Mouse (Mus musculus): Measurements from ENCODE around the gene Grhl3.

Grhl3 gene

DNA sequence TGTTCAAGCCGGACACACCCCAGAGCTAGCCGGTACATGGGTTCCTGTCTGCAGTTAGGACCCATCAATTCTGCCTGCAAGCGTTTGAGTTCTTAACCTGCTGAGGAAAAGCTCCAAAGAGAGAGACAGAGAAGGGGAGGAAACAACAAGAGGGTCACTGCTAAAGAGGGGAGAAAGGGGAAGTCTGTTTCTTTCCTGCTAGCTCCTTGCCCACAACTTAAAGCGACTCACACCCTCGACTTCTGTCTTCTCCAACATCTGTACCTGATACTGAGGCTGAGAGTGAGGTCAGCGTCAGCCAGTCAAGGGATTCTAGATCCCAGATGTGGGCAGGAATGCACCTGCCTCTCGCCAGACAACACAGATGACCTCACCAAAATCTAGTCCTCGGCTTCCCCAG, 1.2 kb downstream of the Grhl3 start:
- DNase-seq, result no peak

- no peak for DNase-seq
Measured at GRCm38 (mm10) chr4:135571037-135571550, 2.3 kb downstream of the Grhl3 start.

- DNase-seq, result no peak
Measured at GRCm38 (mm10) chr4:135570152-135571036, 3.0 kb downstream of the Grhl3 start.

- DNase-seq, result no peak
Measured at GRCm38 (mm10) chr4:135569201-135569600, 4.2 kb downstream of the Grhl3 start.

DNA sequence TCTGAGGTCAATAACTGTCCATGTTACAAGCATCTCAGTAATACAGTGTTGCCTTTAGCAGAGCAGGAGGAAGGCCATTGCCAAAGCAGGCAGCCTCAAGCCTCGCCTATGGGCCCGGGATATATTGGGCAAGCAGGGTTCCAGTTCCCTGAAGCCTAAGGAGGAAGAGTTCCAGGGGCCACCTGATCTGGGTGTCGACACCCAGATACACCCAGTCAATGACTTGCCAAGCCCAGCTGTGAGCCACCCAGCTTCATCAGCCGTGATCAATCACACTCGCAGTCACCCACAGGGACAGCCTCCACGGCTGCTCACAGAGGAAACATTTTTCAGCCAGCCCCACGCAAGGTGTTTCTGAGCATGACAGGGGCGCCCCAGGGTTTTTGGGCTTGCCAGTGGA, 5.9 kb downstream of the Grhl3 start:
- no peak for DNase-seq

DNA sequence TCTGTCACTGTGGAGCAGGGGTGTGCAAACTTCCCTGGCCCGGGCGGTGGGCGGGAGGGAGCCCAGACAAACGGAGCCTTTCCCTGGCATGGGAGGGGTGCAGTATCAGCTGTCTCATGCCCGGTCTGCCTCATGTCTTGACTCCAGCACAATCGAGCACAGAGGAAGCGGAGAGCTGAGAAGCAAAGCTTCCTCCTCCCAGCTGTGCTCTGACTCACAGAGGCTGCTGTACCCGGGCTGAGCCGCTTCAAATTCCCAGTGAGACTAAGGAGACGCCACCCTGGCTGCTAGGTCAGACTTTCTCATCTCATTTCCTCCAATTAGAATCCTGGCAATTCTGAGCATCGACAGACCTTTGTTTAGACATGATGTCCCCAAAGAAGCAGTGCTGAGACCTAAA, 6.4 kb downstream of the Grhl3 start:
- DNase-seq, result no peak

GRCm38 (mm10) chr4:135565400-135565799, 8.0 kb downstream of the Grhl3 start:
- DNase-seq, result no peak

DNA sequence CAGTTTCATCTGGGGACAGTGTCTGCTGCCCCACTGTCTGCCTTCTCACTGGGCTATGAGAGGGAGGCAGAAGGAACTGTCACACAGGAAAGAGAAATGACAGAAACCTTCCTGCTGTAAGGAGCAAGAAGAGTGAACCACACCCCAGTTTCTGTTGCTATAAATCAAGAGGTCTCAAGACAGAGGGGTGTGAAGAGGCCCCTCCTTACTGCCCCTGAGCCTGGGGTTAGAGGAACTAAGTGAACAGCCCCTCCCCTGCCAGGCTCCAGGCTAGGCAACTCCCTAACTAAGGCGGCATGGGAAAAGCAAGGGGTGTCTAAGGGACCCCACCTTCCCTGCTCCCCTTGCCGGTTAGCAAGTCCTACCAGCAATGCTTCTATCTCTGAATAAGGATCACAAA, 9.6 kb downstream of the Grhl3 start:
- no peak for DNase-seq

GRCm38 (mm10) chr4:135549323-135549722, 24.1 kb downstream of the Grhl3 start:
- DNase-seq, result no peak

DNA sequence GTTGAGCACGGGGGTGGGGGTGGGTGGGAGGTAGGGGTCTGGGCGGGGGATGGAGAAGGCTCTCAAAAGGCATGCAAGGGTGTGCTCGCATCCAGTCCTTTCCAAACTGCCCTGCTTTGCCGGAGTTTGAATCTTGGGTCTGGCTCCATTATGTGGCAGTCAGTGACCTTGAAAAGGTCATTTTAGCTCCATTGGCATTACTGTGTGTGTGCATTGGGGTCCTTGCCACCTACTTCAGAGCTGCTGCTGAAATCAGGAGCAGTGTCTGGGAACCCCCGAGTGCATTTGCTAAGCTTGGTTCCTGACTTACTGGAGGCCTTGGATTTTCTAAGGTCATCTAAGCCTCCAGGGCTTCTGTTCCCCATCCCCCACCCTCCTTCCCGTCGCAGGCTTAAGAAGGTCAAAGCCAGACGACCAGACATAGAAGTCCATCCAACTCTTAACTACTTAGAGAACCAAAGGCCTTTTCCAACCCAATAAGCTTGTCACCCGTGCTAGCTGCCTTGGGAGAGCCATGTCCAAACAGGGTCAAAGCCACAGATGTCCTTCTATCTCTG, 24.8 kb downstream of the Grhl3 start:
- no peak for DNase-seq

- DNase-seq, result no peak
Measured at GRCm38 (mm10) chr4:135548108-135548507, 25.3 kb downstream of the Grhl3 start.

- no peak for DNase-seq
Measured at GRCm38 (mm10) chr4:135547551-135547950, 25.9 kb downstream of the Grhl3 start.

GRCm38 (mm10) chr4:135546793-135547192, 26.6 kb downstream of the Grhl3 start:
- DNase-seq, result no peak

- no peak for DNase-seq
Measured at GRCm38 (mm10) chr4:135546008-135546407, 27.4 kb downstream of the Grhl3 start.

GRCm38 (mm10) chr4:135545080-135545511, 28.3 kb downstream of the Grhl3 start:
- DNase-seq, result no peak

GRCm38 (mm10) chr4:135544284-135544683, 29.1 kb downstream of the Grhl3 start:
- no peak for DNase-seq

DNA sequence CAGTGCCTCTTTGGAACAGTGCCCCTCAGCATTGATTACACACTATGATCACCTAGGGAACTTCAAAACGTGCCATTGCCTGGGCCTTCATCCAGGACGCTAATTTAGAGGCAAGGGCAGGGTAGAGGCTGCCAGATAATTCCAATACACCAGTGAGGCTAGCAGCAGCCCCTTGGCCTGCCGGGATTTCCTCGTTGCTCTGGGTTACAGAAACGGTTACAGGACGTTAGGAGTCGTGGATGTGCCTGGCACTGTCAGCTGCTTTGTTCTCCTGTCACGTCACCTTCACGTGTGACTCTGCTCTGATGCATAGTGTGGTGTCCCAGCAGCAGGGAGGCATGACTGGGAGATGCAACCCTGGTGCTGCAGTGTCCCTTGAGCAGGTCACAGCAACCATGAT, 33.4 kb downstream of the Grhl3 start:
- no peak for DNase-seq

- no peak for DNase-seq
Measured at GRCm38 (mm10) chr4:135539056-135539455, 34.4 kb downstream of the Grhl3 start.

- no peak for DNase-seq
Measured at GRCm38 (mm10) chr4:135535021-135535420, 38.4 kb downstream of the Grhl3 start.

- no peak for DNase-seq
Measured at GRCm38 (mm10) chr4:135533001-135533400, 40.4 kb downstream of the Grhl3 start.

DNA sequence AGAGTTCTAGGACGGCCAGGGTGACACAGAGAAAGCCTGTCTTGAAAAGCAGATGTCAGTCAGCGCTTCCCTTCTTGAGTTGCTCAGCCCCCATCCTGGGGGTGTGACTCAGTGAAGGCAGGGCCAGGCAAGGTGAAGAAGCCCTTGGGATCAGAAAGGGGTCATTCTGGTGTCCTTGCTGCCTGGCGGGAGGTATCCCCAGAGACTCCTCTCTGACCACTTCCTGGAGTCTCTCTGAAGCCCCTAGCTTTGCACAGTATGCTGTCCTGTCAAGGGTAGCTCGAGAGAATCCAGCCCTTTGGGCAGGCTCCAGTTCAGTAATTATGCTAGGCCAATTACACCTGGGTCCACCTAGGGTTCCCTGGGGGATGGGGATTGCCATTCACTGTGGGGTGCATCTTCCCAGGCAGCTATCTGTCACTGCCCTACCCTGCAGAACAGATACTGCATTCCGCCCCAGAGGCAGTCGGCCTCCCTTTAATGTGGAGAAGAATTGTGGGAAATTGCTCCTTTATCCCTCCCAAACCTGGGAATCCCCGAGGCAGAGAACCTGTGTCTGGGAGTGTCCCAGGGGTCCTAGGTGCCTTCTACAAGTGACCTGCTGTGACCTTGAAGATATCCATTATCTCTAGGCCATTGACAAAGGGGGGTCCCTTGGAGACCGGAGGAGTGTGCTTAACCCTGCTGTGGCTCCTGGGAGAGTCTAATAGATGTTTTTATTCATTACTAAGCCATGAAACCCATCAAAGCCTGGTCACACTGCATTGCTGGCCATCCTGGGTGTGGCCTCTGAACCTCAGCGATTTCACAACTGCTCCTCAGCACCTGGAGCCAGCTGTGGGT, 41.4 kb downstream of the Grhl3 start:
- no peak for DNase-seq

DNA sequence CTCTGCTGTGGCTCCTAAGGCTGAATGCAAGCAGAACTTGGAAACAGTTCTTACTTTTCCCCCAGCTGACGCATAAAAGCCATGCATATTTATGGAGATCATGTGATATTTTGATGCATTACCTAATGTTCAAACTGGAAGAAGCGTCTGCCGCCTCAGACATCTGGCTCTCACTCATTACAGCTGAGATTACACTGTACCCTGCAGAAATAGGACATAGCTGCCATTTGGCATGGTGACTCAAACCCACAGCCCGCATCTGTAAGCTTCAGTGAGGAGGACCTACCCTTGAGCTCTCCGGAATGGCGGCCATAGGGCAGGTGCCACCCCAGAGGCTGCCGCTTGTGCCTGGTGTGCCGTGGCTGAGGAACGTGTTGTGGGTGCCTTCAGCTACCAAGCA, 42.2 kb downstream of the Grhl3 start:
- no peak for DNase-seq

GRCm38 (mm10) chr4:135530270-135530669, 43.2 kb downstream of the Grhl3 start:
- no peak for DNase-seq
